In genomic region chr3:58576137-58577066, GRCm38 (mm10) we compare ENCODE assay signal across 1 mouse cellular context.
TF ChIP-seq lines count a peak whose summit lies in the region.

Gene Selenot (plus strand): TSS chr3:58576636.

TF ChIP-seq in CH12.LX, 34 proteins besides CTCF, POLR2A, EP300 and RAD21 (continued from another document):
- TF ChIP-seq ELF1 (IDR thresholded peaks at IDR 0.05; ENCODE audit: low read depth, low read length) (peak; percentile 58), JUND (conservative IDR thresholded peaks at IDR 0.05; ENCODE audit: low read depth, low read length) (no peak), SIN3A (IDR thresholded peaks at IDR 0.05; ENCODE audit: low read length) (peak; percentile 65), SMC3 (IDR thresholded peaks at IDR 0.05; ENCODE audit: low read depth, low read length) (no peak), HCFC1 (IDR thresholded peaks at IDR 0.05; ENCODE audit: low read depth, low read length) (peak; percentile 68), ZKSCAN1 (IDR thresholded peaks at IDR 0.05; ENCODE audit: borderline replicate concordance, low read depth, low read length) (peak; percentile 14; the same call in 1 of the 2 replicates), ZC3H11A (IDR thresholded peaks at IDR 0.05; ENCODE audit: low read depth, low read length) (no peak), UBTF (IDR thresholded peaks at IDR 0.05; ENCODE audit: low read depth, low read length) (peak; percentile 100), ZNF384 (IDR thresholded peaks at IDR 0.05; ENCODE audit: low read depth, low read length) (no peak; the same call in 1 of the 2 replicates), BHLHE40 (IDR thresholded peaks at IDR 0.05; ENCODE audit: low read depth, low read length) (no peak), TCF12 (IDR thresholded peaks at IDR 0.05; ENCODE audit: low read depth, low read length) (peak; percentile 92), USF1 (IDR thresholded peaks at IDR 0.05; ENCODE audit: low read depth, low read length) (no peak), CHD1 (IDR thresholded peaks at IDR 0.05; ENCODE audit: low read depth, low read length) (peak; percentile 80), RCOR1 (conservative IDR thresholded peaks at IDR 0.05; ENCODE audit: low read depth, low read length) (no peak; the same call in 1 of the 2 replicates), USF2 (conservative IDR thresholded peaks at IDR 0.05; ENCODE audit: low read depth, low read length) (no peak), GABPA (IDR thresholded peaks at IDR 0.05; ENCODE audit: insufficient replicate concordance, low read depth, low read length) (no peak), CHD2 (IDR thresholded peaks at IDR 0.05; ENCODE audit: low read length) (no peak), NELFE (IDR thresholded peaks at IDR 0.05; ENCODE audit: low read depth, low read length) (peak; percentile 99), JUN (IDR thresholded peaks at IDR 0.05; ENCODE audit: insufficient read depth, low read depth, low read length) (no peak), IRF4 (IDR thresholded peaks at IDR 0.05; ENCODE audit: low read depth, low read length) (peak; percentile 22), ZMIZ1 (IDR thresholded peaks at IDR 0.05; ENCODE audit: low read depth, low read length) (peak; percentile 97), ETS1 (conservative IDR thresholded peaks at IDR 0.05; ENCODE audit: low read depth, low read length) (no peak; the same call in 1 of the 2 replicates), PAX5 (IDR thresholded peaks at IDR 0.05; ENCODE audit: low read length) (no peak)
